Mouse (Mus musculus): Measurements from ENCODE around the gene Pou6f1. TPM values are rescaled to one million over a fixed set of nuclear protein-coding genes. Genes with fewer than 3 reads are reported as not detected.
A peak's percentile ranks its signal among the peaks of the same experiment; 100 is the strongest.
"Not testable (repeated sequence)": the region's sequence is repeated elsewhere in the genome, so short reads cannot be mapped to it uniquely, and the experiment has no call there.

Gene Pou6f1
- polyA plus RNA-seq, 1 experiment from 2014 or later, result 10.0 TPM

DNA sequence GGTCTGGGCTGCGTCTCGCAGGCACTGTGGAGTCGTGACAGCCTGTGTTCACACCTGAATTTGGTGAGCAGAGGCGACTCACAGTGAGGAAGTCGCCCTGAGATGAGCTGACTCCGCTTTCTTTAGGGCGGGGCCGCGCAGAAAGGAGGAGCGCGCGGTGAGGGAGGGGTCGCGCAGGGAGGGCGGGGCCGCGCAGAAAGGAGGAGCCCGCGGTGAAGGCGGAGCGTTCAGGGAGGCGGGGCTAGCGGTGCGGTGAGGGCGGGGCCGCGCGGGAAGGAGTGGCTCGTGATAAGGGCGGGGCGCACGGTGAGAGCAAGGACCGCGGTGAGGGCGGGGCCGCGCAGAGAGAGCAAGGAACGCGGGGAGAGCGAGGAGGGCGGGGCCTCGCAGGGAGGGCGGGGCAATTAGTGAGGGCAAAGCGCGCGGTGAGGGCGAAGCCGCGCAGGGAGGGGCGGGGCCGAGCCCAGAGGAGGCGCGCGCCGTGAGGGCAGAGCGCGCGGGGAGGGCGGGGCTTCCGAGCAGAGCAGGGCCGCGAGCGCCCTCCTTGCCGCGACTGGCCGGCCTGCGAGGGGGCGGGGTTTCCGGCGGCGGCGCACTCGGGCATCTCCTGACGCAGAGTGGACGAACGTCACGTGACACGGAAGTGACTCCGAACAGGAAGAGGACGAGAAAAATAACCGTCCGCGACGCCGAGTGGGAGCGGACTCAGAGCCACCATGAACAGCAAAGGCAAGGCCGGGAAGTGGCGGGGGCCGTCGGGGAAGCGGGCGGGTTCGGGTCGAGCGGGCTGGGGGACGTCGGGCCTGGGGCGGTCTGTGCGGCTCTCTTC lies 15.4 kb upstream of the Pou6f1 start, which contains the start of gene Dazap2:
Dazap2 (plus strand) TSS at position 354 of the 829 bp plus-strand sequence.
- peak; percentile 90 for ATAC-seq (ENCODE audit: low FRiP score, low read depth)
- H3K36me3 ChIP-seq, result peaks cover 28% of the 10 kb centered on the region
- peaks cover 20% of the 10 kb centered on the region for H3K4me1 ChIP-seq
- under 1% methylated on average over 94 of the region's 99 CpGs for WGBS
- no peaks in the 10 kb centered on the region for H3K9me3 ChIP-seq
- peak within 1 kb of the TSS; percentile 75 for H3K4me2 ChIP-seq (replicated peaks)
- H3K9ac ChIP-seq, result peak within 1 kb of the TSS; percentile 85
- H3K4me3 ChIP-seq, result peak within 1 kb of the TSS; percentile 69
- H3K27me3 ChIP-seq, result peaks cover 6% of the 10 kb centered on the region; the same call in 1 of the 2 replicates
- H3K27ac ChIP-seq, result peak within 1 kb of the TSS; percentile 91

GRCm38 (mm10) chr15:100614218-100614995 lies 14.6 kb upstream of the Pou6f1 start:
- H3K9ac ChIP-seq, result peak overlapping the region; percentile 65
- H3K4me1 ChIP-seq, result peaks cover 20% of the 10 kb centered on the region
- peak; percentile 0; the same call in 1 of the 2 replicates for ATAC-seq (ENCODE audit: low FRiP score, low read depth)
- H3K4me3 ChIP-seq, result peak overlapping the region; percentile 69
- peak overlapping the region; percentile 70 for H3K4me2 ChIP-seq (replicated peaks)
- H3K36me3 ChIP-seq, result peaks cover 20% of the 10 kb centered on the region
- H3K27ac ChIP-seq, result peak overlapping the region; percentile 6; the same call in 1 of the 2 replicates
- peaks cover 13% of the 10 kb centered on the region for H3K27me3 ChIP-seq
- 12% methylated on average over 43 of the region's 43 CpGs for whole genome bisulfite sequencing
- no peaks in the 10 kb centered on the region for H3K9me3 ChIP-seq

DNA sequence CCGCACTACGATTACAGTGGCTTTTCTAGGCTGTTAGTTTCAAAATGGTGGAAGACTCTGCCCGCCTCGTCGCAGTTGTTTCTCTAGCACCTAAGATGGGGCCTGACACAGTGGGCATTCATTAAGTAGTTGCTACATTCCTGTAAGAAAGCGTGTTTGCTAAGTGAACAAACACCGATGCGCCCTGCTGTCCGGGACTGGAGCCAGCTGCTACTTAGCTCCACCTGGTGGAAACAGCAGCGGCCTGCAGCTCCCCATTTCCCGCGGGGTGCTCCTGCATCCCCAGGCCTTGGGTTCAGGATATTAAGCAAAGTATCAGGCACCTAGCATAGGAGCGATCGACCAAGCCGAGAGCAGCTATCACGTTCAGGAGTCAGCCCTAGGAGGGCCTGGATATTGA lies 13.8 kb upstream of the Pou6f1 start:
- Histone ChIP-seq H3K4me2 (replicated peaks) (peak overlapping the region; percentile 70), H3K9me3 (no peaks in the 10 kb centered on the region), H3K9ac (peak overlapping the region; percentile 43), H3K27me3 (peaks cover 15% of the 10 kb centered on the region), H3K36me3 (peaks cover 11% of the 10 kb centered on the region), H3K4me3 (peak overlapping the region; percentile 30), H3K4me1 (peaks cover 20% of the 10 kb centered on the region), H3K27ac (no peak overlapping the region)
- ATAC-seq (ENCODE audit: low FRiP score, low read depth), result no peak
- WGBS, result 9% methylated on average over 16 of the region's 16 CpGs

DNA sequence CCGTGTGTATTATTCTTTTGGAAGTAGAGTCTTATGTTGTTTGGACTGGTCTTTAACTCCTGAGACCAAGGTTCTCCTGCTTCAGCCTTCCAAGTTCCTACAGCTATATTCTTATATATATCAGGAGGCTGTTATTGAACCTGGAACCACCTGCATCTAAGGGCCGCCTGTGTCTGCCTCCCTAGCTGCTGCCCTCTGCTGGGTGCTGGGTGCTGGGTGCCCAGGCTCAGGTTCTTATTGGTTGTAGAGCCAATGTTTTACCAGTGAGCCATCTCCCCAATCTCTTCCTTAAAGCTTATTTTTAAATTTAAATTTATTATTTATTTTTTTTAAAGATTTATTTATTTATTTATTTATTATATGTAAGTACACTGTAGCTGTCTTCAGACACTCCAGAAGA lies 12.6 kb upstream of the Pou6f1 start:
- H3K4me3 ChIP-seq, result no peak overlapping the region
- H3K9ac ChIP-seq, result no peak overlapping the region
- H3K36me3 ChIP-seq, result no peaks in the 10 kb centered on the region
- no peak for ATAC-seq (ENCODE audit: low FRiP score, low read depth)
- no peak overlapping the region for H3K27ac ChIP-seq
- WGBS, result 71% methylated on average over 2 of the region's 2 CpGs
- H3K9me3 ChIP-seq, result no peaks in the 10 kb centered on the region
- peaks cover 20% of the 10 kb centered on the region for H3K4me1 ChIP-seq
- peaks cover 15% of the 10 kb centered on the region for H3K27me3 ChIP-seq
- no peak overlapping the region for H3K4me2 ChIP-seq (replicated peaks)

GRCm38 (mm10) chr15:100611951-100612350 lies 12.2 kb upstream of the Pou6f1 start:
- Histone ChIP-seq H3K9ac (no peak overlapping the region), H3K36me3 (no peaks in the 10 kb centered on the region), H3K9me3 (no peaks in the 10 kb centered on the region), H3K4me2 (replicated peaks) (no peak overlapping the region), H3K27ac (no peak overlapping the region), H3K4me3 (no peak overlapping the region), H3K4me1 (peaks cover 19% of the 10 kb centered on the region), H3K27me3 (peaks cover 15% of the 10 kb centered on the region)
- ATAC-seq (ENCODE audit: low FRiP score, low read depth), result no peak
- 83% methylated on average over 7 of the region's 7 CpGs for whole genome bisulfite sequencing

DNA sequence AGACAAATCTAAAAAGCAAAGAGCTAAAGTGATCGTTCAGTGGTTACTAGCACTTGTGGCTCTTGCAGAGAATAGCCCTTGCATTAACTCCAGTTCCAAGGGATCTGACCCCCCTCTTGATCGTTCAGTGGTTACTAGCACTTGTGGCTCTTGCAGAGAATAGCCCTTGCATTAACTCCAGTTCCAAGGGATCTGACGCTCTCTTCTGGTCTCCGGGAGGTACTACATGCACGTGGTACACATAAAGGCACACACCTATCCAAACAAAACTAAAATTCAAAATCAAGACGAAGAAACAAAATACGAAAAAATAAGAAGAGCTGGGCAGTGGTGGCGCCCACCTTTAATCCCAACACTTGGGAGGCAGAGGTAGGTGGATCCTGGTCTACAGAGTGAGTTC lies 6.9 kb upstream of the Pou6f1 start:
- ATAC-seq (ENCODE audit: low FRiP score, low read depth); H3K27ac ChIP-seq; H3K9me3 ChIP-seq; H3K36me3 ChIP-seq; H3K4me1 ChIP-seq; H3K4me2 ChIP-seq (replicated peaks); H3K4me3 ChIP-seq; H3K9ac ChIP-seq: not testable (repeated sequence)
- 88% methylated on average over 8 of the region's 8 CpGs for WGBS
- H3K27me3 ChIP-seq, result peaks cover 41% of the 10 kb centered on the region

DNA sequence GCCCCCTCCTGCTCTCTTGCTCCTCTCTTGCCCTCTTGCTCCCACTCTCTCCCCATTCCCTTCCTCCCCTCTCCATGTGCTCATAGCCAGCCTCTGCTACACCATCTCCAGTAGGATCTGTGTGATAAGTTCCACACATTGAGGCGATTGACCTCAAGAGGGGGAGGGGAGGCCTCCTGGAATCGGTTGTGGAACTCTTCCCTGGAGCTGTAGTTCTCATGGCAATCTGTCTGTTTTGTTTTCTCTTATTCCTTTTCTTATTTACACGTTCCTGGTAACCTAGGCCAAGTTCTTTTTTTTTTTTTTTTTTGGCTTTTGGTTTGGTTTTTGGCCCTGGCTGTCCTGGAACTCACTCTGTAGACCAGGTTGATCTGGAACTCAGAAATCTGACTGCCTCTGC lies 1.9 kb upstream of the Pou6f1 start:
- H3K36me3 ChIP-seq, result no peaks in the 10 kb centered on the region
- H3K9ac ChIP-seq, result no peak overlapping the region
- no peak overlapping the region for H3K4me2 ChIP-seq (replicated peaks)
- peaks cover 63% of the 10 kb centered on the region for H3K27me3 ChIP-seq
- peaks cover 23% of the 10 kb centered on the region for H3K4me1 ChIP-seq
- 50% methylated on average over 3 of the region's 3 CpGs for WGBS
- no peak for ATAC-seq (ENCODE audit: low FRiP score, low read depth)
- no peak overlapping the region for H3K27ac ChIP-seq
- H3K9me3 ChIP-seq, result no peaks in the 10 kb centered on the region
- no peak overlapping the region for H3K4me3 ChIP-seq

- Histone ChIP-seq H3K9me3 (no peaks in the 10 kb centered on the region), H3K27me3 (peaks cover 62% of the 10 kb centered on the region), H3K27ac (no peak overlapping the region), H3K4me2 (replicated peaks) (peak overlapping the region; percentile 94), H3K4me1 (peaks cover 23% of the 10 kb centered on the region), H3K9ac (peak overlapping the region; percentile 82), H3K4me3 (peak overlapping the region; percentile 78), H3K36me3 (no peaks in the 10 kb centered on the region)
- ATAC-seq (ENCODE audit: low FRiP score, low read depth), result no peak
- 10% methylated on average over 21 of the region's 21 CpGs for WGBS
These were observed 1.0 kb upstream of the Pou6f1 start for GRCm38 (mm10) chr15:100600696-100601272.

GRCm38 (mm10) chr15:100600047-100600695 lies 387 bp upstream of the Pou6f1 start:
- Histone ChIP-seq H3K27me3 (peaks cover 56% of the 10 kb centered on the region), H3K27ac (no peak overlapping the region), H3K4me3 (peak overlapping the region; percentile 78)

DNA sequence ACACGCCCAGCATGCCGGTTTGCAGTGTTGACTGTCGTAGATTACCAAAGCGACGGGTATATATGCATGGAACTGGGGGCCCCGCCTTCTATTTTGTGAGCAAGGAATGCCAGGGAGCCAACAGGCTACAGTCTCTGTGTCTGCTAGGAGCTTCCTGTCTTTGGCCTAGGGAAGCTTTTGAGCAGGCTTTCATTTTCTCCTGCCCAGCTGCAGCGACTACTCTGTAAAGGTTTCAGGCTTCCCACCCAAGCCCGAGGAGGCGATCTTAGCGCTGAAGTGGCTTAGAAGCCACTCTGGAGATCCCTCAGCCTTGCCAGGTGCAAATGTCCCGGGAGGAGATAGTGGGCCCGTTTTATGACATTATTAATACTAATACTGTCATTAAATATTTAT lies 905 bp downstream of the Pou6f1 start:
- H3K9me3 ChIP-seq, result no peaks in the 10 kb centered on the region
- H3K4me1 ChIP-seq, result peaks cover 19% of the 10 kb centered on the region
- peak overlapping the region; percentile 82 for H3K9ac ChIP-seq
- H3K4me2 ChIP-seq (replicated peaks), result peak overlapping the region; percentile 94
- H3K4me3 ChIP-seq, result peak overlapping the region; percentile 78
- WGBS, result under 1% methylated on average over 12 of the region's 12 CpGs
- H3K36me3 ChIP-seq, result no peaks in the 10 kb centered on the region
- no peak for ATAC-seq (ENCODE audit: low FRiP score, low read depth)
- no peak overlapping the region for H3K27ac ChIP-seq
- H3K27me3 ChIP-seq, result peaks cover 46% of the 10 kb centered on the region

More at GRCm38 (mm10) chr15:100600047-100600695, 387 bp upstream of the Pou6f1 start:
- ATAC-seq (ENCODE audit: low FRiP score, low read depth), result peak; percentile 57
- peak overlapping the region; percentile 94 for H3K4me2 ChIP-seq (replicated peaks)
- H3K4me1 ChIP-seq, result peaks cover 23% of the 10 kb centered on the region
- H3K36me3 ChIP-seq, result no peaks in the 10 kb centered on the region
- H3K9me3 ChIP-seq, result no peaks in the 10 kb centered on the region
- WGBS, result 1% methylated on average over 31 of the region's 35 CpGs
- H3K9ac ChIP-seq, result peak overlapping the region; percentile 82

GRCm38 (mm10) chr15:100598287-100598882 lies 1.4 kb downstream of the Pou6f1 start:
- Histone ChIP-seq H3K27me3 (peaks cover 41% of the 10 kb centered on the region), H3K27ac (no peak overlapping the region), H3K4me2 (replicated peaks) (peak overlapping the region; percentile 94), H3K9ac (peak overlapping the region; percentile 82; the same call in 1 of the 2 replicates), H3K9me3 (no peaks in the 10 kb centered on the region), H3K36me3 (no peaks in the 10 kb centered on the region), H3K4me1 (peaks cover 19% of the 10 kb centered on the region), H3K4me3 (peak overlapping the region; percentile 78)
- WGBS, result 15% methylated on average over 9 of the region's 9 CpGs
- no peak for ATAC-seq (ENCODE audit: low FRiP score, low read depth)

All from limb, embryonic 13.5 days (tissue).